Mouse (Mus musculus): ENCODE measurements at regions not wholly inside any gene's neighbourhood (a gene's known extent, or its start where the extent isn't known, plus 50 kb on each side); places are given as distances from the start of the nearest gene placed in this dataset.

- H3K36me3 ChIP-seq (ENCODE audit: control insufficient read depth, insufficient read depth, low read length): no peaks in the 10 kb centered on the region
- no peak overlapping the region for H3K9ac ChIP-seq (ENCODE audit: low read depth, low read length)
- H3K27me3 ChIP-seq (ENCODE audit: control insufficient read depth, insufficient read depth, low read length): no peaks in the 10 kb centered on the region
- peak; percentile 70; the same call in 1 of the 2 replicates for ATAC-seq (ENCODE audit: low FRiP score, low TSS enrichment)
- H3K27ac ChIP-seq (ENCODE audit: low read depth, low read length): no peak overlapping the region
- H3K4me1 ChIP-seq (ENCODE audit: control insufficient read depth, insufficient read depth, low read length): peaks cover 6% of the 10 kb centered on the region; the same call in 1 of the 2 replicates
- H3K9me3 ChIP-seq (ENCODE audit: control insufficient read depth, low read length): no peaks in the 10 kb centered on the region
- WGBS: 15% methylated on average over 8 of the region's 8 CpGs
- no peak overlapping the region for H3K4me3 ChIP-seq (ENCODE audit: low read length)
- no peak overlapping the region for H3K4me2 ChIP-seq (replicated peaks; ENCODE audit: low read depth, low read length)
Observed at GRCm38 (mm10) chr17:78023507-78024355, 176.3 kb upstream of the Crim1 start.

- Histone ChIP-seq H3K27me3 (ENCODE audit: control insufficient read depth, insufficient read depth, low read length) (no peaks in the 10 kb centered on the region), H3K9me3 (ENCODE audit: control insufficient read depth, low read length) (no peaks in the 10 kb centered on the region), H3K27ac (ENCODE audit: low read depth, low read length) (no peak overlapping the region), H3K9ac (ENCODE audit: low read depth, low read length) (no peak overlapping the region), H3K36me3 (ENCODE audit: control insufficient read depth, insufficient read depth, low read length) (no peaks in the 10 kb centered on the region), H3K4me3 (ENCODE audit: low read length) (no peak overlapping the region), H3K4me2 (replicated peaks; ENCODE audit: low read depth, low read length) (no peak overlapping the region), H3K4me1 (ENCODE audit: control insufficient read depth, insufficient read depth, low read length) (peaks cover 6% of the 10 kb centered on the region; the same call in 1 of the 2 replicates)
- WGBS: 53% methylated on average over 3 of the region's 3 CpGs
- peak; percentile 29; the same call in 1 of the 2 replicates for ATAC-seq (ENCODE audit: low FRiP score, low TSS enrichment)
Observed at GRCm38 (mm10) chr17:78024356-78024723, 175.7 kb upstream of the Crim1 start.

- H3K27ac ChIP-seq (ENCODE audit: low read depth, low read length): no peak overlapping the region
- H3K4me2 ChIP-seq (replicated peaks; ENCODE audit: low read depth, low read length): no peak overlapping the region
- no peaks in the 10 kb centered on the region for H3K27me3 ChIP-seq (ENCODE audit: control insufficient read depth, insufficient read depth, low read length)
- H3K4me3 ChIP-seq (ENCODE audit: low read length): no peak overlapping the region
- H3K9ac ChIP-seq (ENCODE audit: low read depth, low read length): no peak overlapping the region
- WGBS: 52% methylated on average over 7 of the region's 7 CpGs
- H3K4me1 ChIP-seq (ENCODE audit: control insufficient read depth, insufficient read depth, low read length): peaks cover 6% of the 10 kb centered on the region; the same call in 1 of the 2 replicates
- no peak for ATAC-seq (ENCODE audit: low FRiP score, low TSS enrichment)
- H3K36me3 ChIP-seq (ENCODE audit: control insufficient read depth, insufficient read depth, low read length): no peaks in the 10 kb centered on the region
- no peaks in the 10 kb centered on the region for H3K9me3 ChIP-seq (ENCODE audit: control insufficient read depth, low read length)
Observed at GRCm38 (mm10) chr17:78025294-78025693, 174.8 kb upstream of the Crim1 start.

GRCm38 (mm10) chr17:78035648-78036047 is 164.4 kb upstream of the Crim1 start:
- no peak overlapping the region for H3K9ac ChIP-seq (ENCODE audit: low read depth, low read length)
- H3K36me3 ChIP-seq (ENCODE audit: control insufficient read depth, insufficient read depth, low read length): no peaks in the 10 kb centered on the region
- H3K4me3 ChIP-seq (ENCODE audit: low read length): no peak overlapping the region
- no peaks in the 10 kb centered on the region for H3K4me1 ChIP-seq (ENCODE audit: control insufficient read depth, insufficient read depth, low read length)
- no peak for ATAC-seq (ENCODE audit: low FRiP score, low TSS enrichment)
- H3K27me3 ChIP-seq (ENCODE audit: control insufficient read depth, insufficient read depth, low read length): no peaks in the 10 kb centered on the region
- H3K27ac ChIP-seq (ENCODE audit: low read depth, low read length): no peak overlapping the region
- WGBS: 67% methylated on average over 3 of the region's 3 CpGs
- H3K4me2 ChIP-seq (replicated peaks; ENCODE audit: low read depth, low read length): no peak overlapping the region
- no peaks in the 10 kb centered on the region for H3K9me3 ChIP-seq (ENCODE audit: control insufficient read depth, low read length)

- H3K27ac ChIP-seq (ENCODE audit: low read depth, low read length): no peak overlapping the region
- H3K9me3 ChIP-seq (ENCODE audit: control insufficient read depth, low read length): no peaks in the 10 kb centered on the region
- H3K27me3 ChIP-seq (ENCODE audit: control insufficient read depth, insufficient read depth, low read length): no peaks in the 10 kb centered on the region
- no peaks in the 10 kb centered on the region for H3K36me3 ChIP-seq (ENCODE audit: control insufficient read depth, insufficient read depth, low read length)
- H3K4me3 ChIP-seq (ENCODE audit: low read length): no peak overlapping the region
- no peak for ATAC-seq (ENCODE audit: low FRiP score, low TSS enrichment)
- H3K4me2 ChIP-seq (replicated peaks; ENCODE audit: low read depth, low read length): no peak overlapping the region
- H3K9ac ChIP-seq (ENCODE audit: low read depth, low read length): no peak overlapping the region
- 79% methylated on average over 1 of the region's 1 CpGs for WGBS
- no peaks in the 10 kb centered on the region for H3K4me1 ChIP-seq (ENCODE audit: control insufficient read depth, insufficient read depth, low read length)
Observed at GRCm38 (mm10) chr17:78040338-78040737, 159.7 kb upstream of the Crim1 start.

GRCm38 (mm10) chr17:78041204-78041603 is 158.8 kb upstream of the Crim1 start:
- ATAC-seq (ENCODE audit: low FRiP score, low TSS enrichment): no peak
- WGBS: 84% methylated on average over 4 of the region's 4 CpGs
- Histone ChIP-seq H3K4me2 (replicated peaks; ENCODE audit: low read depth, low read length) (no peak overlapping the region), H3K36me3 (ENCODE audit: control insufficient read depth, insufficient read depth, low read length) (no peaks in the 10 kb centered on the region), H3K4me1 (ENCODE audit: control insufficient read depth, insufficient read depth, low read length) (no peaks in the 10 kb centered on the region), H3K9me3 (ENCODE audit: control insufficient read depth, low read length) (no peaks in the 10 kb centered on the region), H3K27ac (ENCODE audit: low read depth, low read length) (no peak overlapping the region), H3K27me3 (ENCODE audit: control insufficient read depth, insufficient read depth, low read length) (no peaks in the 10 kb centered on the region), H3K9ac (ENCODE audit: low read depth, low read length) (no peak overlapping the region), H3K4me3 (ENCODE audit: low read length) (no peak overlapping the region)

- Histone ChIP-seq H3K4me1 (ENCODE audit: control insufficient read depth, insufficient read depth, low read length) (no peaks in the 10 kb centered on the region), H3K4me3 (ENCODE audit: low read length) (no peak overlapping the region), H3K27ac (ENCODE audit: low read depth, low read length) (no peak overlapping the region), H3K36me3 (ENCODE audit: control insufficient read depth, insufficient read depth, low read length) (no peaks in the 10 kb centered on the region), H3K9me3 (ENCODE audit: control insufficient read depth, low read length) (no peaks in the 10 kb centered on the region), H3K4me2 (replicated peaks; ENCODE audit: low read depth, low read length) (no peak overlapping the region), H3K9ac (ENCODE audit: low read depth, low read length) (no peak overlapping the region), H3K27me3 (ENCODE audit: control insufficient read depth, insufficient read depth, low read length) (no peaks in the 10 kb centered on the region)
- 84% methylated on average over 9 of the region's 9 CpGs for WGBS
- no peak for ATAC-seq (ENCODE audit: low FRiP score, low TSS enrichment)
Observed at GRCm38 (mm10) chr17:78049766-78050165, 150.3 kb upstream of the Crim1 start.

GRCm38 (mm10) chr17:78050203-78050602 is 149.8 kb upstream of the Crim1 start:
- 90% methylated on average over 7 of the region's 7 CpGs for WGBS
- H3K4me1 ChIP-seq (ENCODE audit: control insufficient read depth, insufficient read depth, low read length): no peaks in the 10 kb centered on the region
- no peak overlapping the region for H3K4me3 ChIP-seq (ENCODE audit: low read length)
- H3K27ac ChIP-seq (ENCODE audit: low read depth, low read length): no peak overlapping the region
- ATAC-seq (ENCODE audit: low FRiP score, low TSS enrichment): no peak
- H3K9me3 ChIP-seq (ENCODE audit: control insufficient read depth, low read length): no peaks in the 10 kb centered on the region
- no peaks in the 10 kb centered on the region for H3K27me3 ChIP-seq (ENCODE audit: control insufficient read depth, insufficient read depth, low read length)
- H3K36me3 ChIP-seq (ENCODE audit: control insufficient read depth, insufficient read depth, low read length): no peaks in the 10 kb centered on the region
- H3K9ac ChIP-seq (ENCODE audit: low read depth, low read length): no peak overlapping the region
- no peak overlapping the region for H3K4me2 ChIP-seq (replicated peaks; ENCODE audit: low read depth, low read length)

- Histone ChIP-seq H3K9ac (ENCODE audit: low read depth, low read length) (no peak overlapping the region), H3K27ac (ENCODE audit: low read depth, low read length) (no peak overlapping the region), H3K4me1 (ENCODE audit: control insufficient read depth, insufficient read depth, low read length) (no peaks in the 10 kb centered on the region), H3K36me3 (ENCODE audit: control insufficient read depth, insufficient read depth, low read length) (no peaks in the 10 kb centered on the region), H3K4me2 (replicated peaks; ENCODE audit: low read depth, low read length) (no peak overlapping the region), H3K4me3 (ENCODE audit: low read length) (no peak overlapping the region), H3K27me3 (ENCODE audit: control insufficient read depth, insufficient read depth, low read length) (no peaks in the 10 kb centered on the region), H3K9me3 (ENCODE audit: control insufficient read depth, low read length) (no peaks in the 10 kb centered on the region)
- no peak for ATAC-seq (ENCODE audit: low FRiP score, low TSS enrichment)
Observed at GRCm38 (mm10) chr17:78075892-78076291, 124.2 kb upstream of the Crim1 start.

Data from kidney, embryonic 14.5 days (tissue).